Comparison of ENCODE assay signal across 17 mouse cellular contexts in genomic region chr11:103419226-103419625, GRCm38 (mm10). TPM values are rescaled to one million over a fixed set of nuclear protein-coding genes. Genes with fewer than 3 reads are reported as not detected.
A peak's percentile ranks its signal among the peaks of the same experiment; 100 is the strongest.
DNase-seq lines count a peak whose midpoint lies in the region; ATAC-seq and TF ChIP-seq lines count a peak whose summit lies in the region.
"Had no signal": no experiment of that assay in that cellular context is flagged by ENCODE, and none has a peak within 500 bp of the region (broad histone marks: within the 10 kb centered on the region; RNA-seq: fewer than 3 reads in every experiment).

No protein-coding gene starts in this region.

- no peak for TF ChIP-seq CTCF in cortical plate, adult 2 months (IDR thresholded peaks at IDR 0.05; ENCODE audit: extremely low read depth, insufficient read depth, low read length)

- H3K27me3 ChIP-seq in heart, embryonic 12.5 days (replicated peaks) = 0 out of 2 replicates have a peak, but pooled peaks cover 8% of the 10 kb centered on the region
- no peaks in the 10 kb centered on the region for H3K27me3 ChIP-seq in liver, embryonic 15.5 days
- H3K27me3 ChIP-seq in liver, embryonic 11.5 days (replicated peaks; ENCODE audit: control insufficient read depth, insufficient read depth, low read length) = no peaks in the 10 kb centered on the region

- peak; percentile 23 to 41 for DNase-seq in heart, adult 9 months (ENCODE audit: low spot score in 2 of 2)
- DNase-seq in liver, embryonic 11.5 days (ENCODE audit: low spot score) = no peak
- no peak for DNase-seq in left cerebral cortex, adult 18-20 months (ENCODE audit: low spot score in 2 of 2)
- DNase-seq in embryo, embryonic 10.5 days (ENCODE audit: low spot score) = no peak
- DNase-seq: cerebellum, adult 11-12 months; embryo, embryonic 11 days; layer of hippocampus, postnatal 36 days; left cerebral cortex, postnatal 4 days; thymus, adult 2 months had no signal

- H3K4me1 ChIP-seq in heart, embryonic 12.5 days (replicated peaks) = no peaks in the 10 kb centered on the region
- no peaks in the 10 kb centered on the region for H3K4me1 ChIP-seq in liver, embryonic 15.5 days (replicated peaks)
- no peaks in the 10 kb centered on the region for H3K4me1 ChIP-seq in liver, embryonic 11.5 days (replicated peaks; ENCODE audit: control insufficient read depth, insufficient read depth, low read length)
- H3K4me1 ChIP-seq in cortical plate, adult 2 months (ENCODE audit: control insufficient read depth, insufficient read depth, low read length) = no peaks in the 10 kb centered on the region
- H3K4me1 ChIP-seq: hindbrain, embryonic 12.5 days; neural tube, embryonic 13.5 days had no signal

- WGBS in heart, embryonic 12.5 days = 73% methylated on average over 5 of the region's 5 CpGs
- 45% methylated on average over 5 of the region's 5 CpGs for WGBS in liver, embryonic 15.5 days (ENCODE audit: insufficient replicate concordance)
- 61% methylated on average over 5 of the region's 5 CpGs for whole genome bisulfite sequencing in liver, embryonic 11.5 days

- no peak overlapping the region for H3K4me2 ChIP-seq in heart, embryonic 12.5 days
- H3K4me2 ChIP-seq in liver, embryonic 15.5 days = no peak overlapping the region
- no peak overlapping the region for H3K4me2 ChIP-seq in liver, embryonic 11.5 days
- H3K4me2 ChIP-seq: hindbrain, embryonic 12.5 days; neural tube, embryonic 13.5 days had no signal

- H3K36me3 ChIP-seq in heart, embryonic 12.5 days = no peaks in the 10 kb centered on the region
- no peaks in the 10 kb centered on the region for H3K36me3 ChIP-seq in liver, embryonic 15.5 days (replicated peaks)
- H3K36me3 ChIP-seq in liver, embryonic 11.5 days (ENCODE audit: control insufficient read depth, insufficient read depth, low read length) = no peaks in the 10 kb centered on the region
- H3K36me3 ChIP-seq: hindbrain, embryonic 12.5 days; neural tube, embryonic 13.5 days had no signal

- H3K9me3 ChIP-seq in heart, embryonic 12.5 days (replicated peaks) = no peaks in the 10 kb centered on the region
- H3K9me3 ChIP-seq in liver, embryonic 15.5 days (replicated peaks) = no peaks in the 10 kb centered on the region
- H3K9me3 ChIP-seq in liver, embryonic 11.5 days (ENCODE audit: control insufficient read depth, low read length) = no peaks in the 10 kb centered on the region
- H3K9me3 ChIP-seq: hindbrain, embryonic 12.5 days; neural tube, embryonic 13.5 days had no signal

- TF ChIP-seq POLR2A in cortical plate, adult 2 months (IDR thresholded peaks at IDR 0.05; ENCODE audit: extremely low read depth, insufficient read depth, low read length) = no peak

- no peak for ATAC-seq in heart, embryonic 12.5 days (ENCODE audit: insufficient number of reproducible peaks, low FRiP score)
- ATAC-seq in liver, embryonic 15.5 days (ENCODE audit: insufficient read depth) = no peak
- ATAC-seq in liver, embryonic 11.5 days (replicated peaks; ENCODE audit: low FRiP score) = no peak
- ATAC-seq in megakaryocyte progenitor cell, adult 5-6 weeks (replicated peaks; ENCODE audit: poor library complexity) = peak; percentile 39
- ATAC-seq: forebrain, embryonic 14.5 days had no signal

- H3K4me3 ChIP-seq in heart, embryonic 12.5 days = no peak overlapping the region
- no peak overlapping the region for H3K4me3 ChIP-seq in liver, embryonic 15.5 days (replicated peaks)
- H3K4me3 ChIP-seq in liver, embryonic 11.5 days (ENCODE audit: low read depth, low read length) = no peak overlapping the region
- no peak overlapping the region for H3K4me3 ChIP-seq in cortical plate, adult 2 months (ENCODE audit: insufficient read depth, low read length)
- H3K4me3 ChIP-seq: hindbrain, embryonic 12.5 days; neural tube, embryonic 13.5 days had no signal

- no peak overlapping the region for H3K27ac ChIP-seq in heart, embryonic 12.5 days (ENCODE audit: poor library complexity, severe bottlenecking)
- H3K27ac ChIP-seq in liver, embryonic 15.5 days (replicated peaks) = 0 out of 2 replicates have a peak overlapping the region, but pooled peaks have one; percentile 33
- no peak overlapping the region for H3K27ac ChIP-seq in liver, embryonic 11.5 days (ENCODE audit: low read depth, low read length)
- H3K27ac ChIP-seq in cortical plate, adult 2 months (ENCODE audit: insufficient read depth, low read length) = peak overlapping the region; percentile 48; the same call in 1 of the 2 replicates
- H3K27ac ChIP-seq: hindbrain, embryonic 12.5 days; kidney, postnatal 0 days; neural tube, embryonic 13.5 days had no signal

- H3K9ac ChIP-seq in heart, embryonic 12.5 days = no peak overlapping the region
- H3K9ac ChIP-seq in liver, embryonic 15.5 days = no peak overlapping the region
- no peak overlapping the region for H3K9ac ChIP-seq in liver, embryonic 11.5 days (ENCODE audit: low read depth, low read length)
- H3K9ac ChIP-seq: hindbrain, embryonic 12.5 days; neural tube, embryonic 13.5 days had no signal

RNA-seq across cellular contexts. Expression of gene Plekhm1, which starts 6.7 kb away (rescaled TPM):
- polyA plus RNA-seq in heart, embryonic 12.5 days (2016; fragmentation: Nextera tagmentation; extraction: Ambion mirVana) = 7.4 and 7.5 TPM in 2 replicates
- polyA plus RNA-seq in liver, embryonic 15.5 days (2015; fragmentation: Nextera tagmentation; extraction: Ambion mirVana) = 3.4 and 4.4 TPM in 2 replicates
- 7.6 and 9.1 TPM in 2 replicates for polyA plus RNA-seq in liver, embryonic 11.5 days (2014; fragmentation: Nextera tagmentation; extraction: Ambion mirVana)
- 16.0 and 16.5 TPM in 2 replicates for polyA plus RNA-seq in cortical plate, adult 2 months (2012; rRNA removed)
- 12.1 and 12.5 TPM in 2 replicates for total RNA-seq in megakaryocyte progenitor cell, adult 5-6 weeks (2015)
- total RNA-seq in megakaryocyte progenitor cell, adult 5-6 weeks (2017) = 2.9 and 3.9 TPM in 2 replicates
- 10 to 100 TPM; 18.2 to 18.8 TPM for total RNA-seq in left cerebral cortex, adult 18-20 months (2021)

RNA-seq across cellular contexts. Expression of gene Arhgap27, which starts 55.7 kb away (rescaled TPM):
- 6.7 and 8.9 TPM in 2 replicates for polyA plus RNA-seq in heart, embryonic 12.5 days (2016; fragmentation: Nextera tagmentation; extraction: Ambion mirVana)
- polyA plus RNA-seq in liver, embryonic 15.5 days (2015; fragmentation: Nextera tagmentation; extraction: Ambion mirVana) = 2.7 and 3.0 TPM in 2 replicates
- polyA plus RNA-seq in liver, embryonic 11.5 days (2014; fragmentation: Nextera tagmentation; extraction: Ambion mirVana) = 5.0 and 5.1 TPM in 2 replicates
- polyA plus RNA-seq in cortical plate, adult 2 months (2012; rRNA removed) = 11.8 and 13.2 TPM in 2 replicates
- total RNA-seq in megakaryocyte progenitor cell, adult 5-6 weeks (2015) = 10.8 and 14.2 TPM in 2 replicates
- total RNA-seq in megakaryocyte progenitor cell, adult 5-6 weeks (2017) = 11.2 and 11.5 TPM in 2 replicates
- 10 to 100 TPM; 11.9 to 15.1 TPM for total RNA-seq in left cerebral cortex, adult 18-20 months (2021)

Comparison
In these comparisons a context has a peak if more than half of its experiments do, and no peak if none do; other contexts are left out.
1. H3K27ac ChIP-seq: peak in liver, embryonic 15.5 days (single experiment) and cortical plate, adult 2 months (single experiment); none in heart, embryonic 12.5 days (single experiment) and liver, embryonic 11.5 days (single experiment).
2. DNase-seq: peak in heart, adult 9 months (2 of 2); none in liver, embryonic 11.5 days (single experiment), left cerebral cortex, adult 18-20 months (0 of 2) and embryo, embryonic 10.5 days (single experiment).